Mouse (Mus musculus) retina, adult 2 months (tissue): ENCODE measurements around the gene Bzw1.
A peak's percentile ranks its signal among the peaks of the same experiment; 100 is the strongest.

Source experiments
- DNase-seq: peaks from one replicate; pipeline ENCODE4 v3.0.0-alpha.2; 2012; ENCODE audit warnings: low read depth, low spot score

The Bzw1 gene

DNA sequence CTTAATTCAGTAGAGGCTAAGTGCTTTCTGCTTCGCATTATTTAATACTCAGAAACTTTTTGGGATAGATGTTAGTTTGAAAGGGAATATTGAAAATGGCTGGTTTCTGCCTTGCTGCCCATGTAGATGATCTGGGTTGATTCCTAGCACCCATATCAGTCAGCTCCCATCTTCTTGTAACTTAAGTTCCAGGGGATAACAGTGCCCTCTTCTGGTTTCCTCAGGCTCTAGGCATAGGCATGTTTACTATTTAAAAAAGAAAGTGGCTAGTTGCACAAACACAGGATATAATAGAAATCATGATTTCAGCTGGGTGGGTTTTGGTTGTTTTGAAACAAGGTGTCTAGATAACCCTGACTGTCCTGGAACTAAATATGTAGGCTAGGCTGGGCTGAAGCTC, 3.5 kb downstream of the Bzw1 start:
- no peak for DNase-seq

DNA sequence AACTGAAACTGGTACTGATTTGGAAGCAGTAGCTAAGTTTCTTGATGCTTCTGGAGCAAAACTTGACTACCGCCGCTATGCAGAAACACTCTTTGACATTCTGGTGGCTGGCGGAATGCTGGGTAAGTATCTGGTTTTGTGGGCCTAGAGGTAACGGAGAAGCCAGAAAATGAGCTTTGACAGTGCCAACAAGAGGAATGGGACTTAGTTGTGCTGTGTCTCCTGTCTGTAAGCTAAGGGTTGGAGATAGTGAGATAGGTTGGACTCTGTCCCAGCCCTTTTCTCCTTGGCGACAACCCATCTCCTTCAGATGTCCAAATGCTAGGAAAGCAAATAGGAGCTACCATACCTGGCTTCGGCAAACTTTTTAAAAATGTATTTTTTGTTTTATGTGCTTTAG, 5.0 kb downstream of the Bzw1 start:
- no peak for DNase-seq

DNA sequence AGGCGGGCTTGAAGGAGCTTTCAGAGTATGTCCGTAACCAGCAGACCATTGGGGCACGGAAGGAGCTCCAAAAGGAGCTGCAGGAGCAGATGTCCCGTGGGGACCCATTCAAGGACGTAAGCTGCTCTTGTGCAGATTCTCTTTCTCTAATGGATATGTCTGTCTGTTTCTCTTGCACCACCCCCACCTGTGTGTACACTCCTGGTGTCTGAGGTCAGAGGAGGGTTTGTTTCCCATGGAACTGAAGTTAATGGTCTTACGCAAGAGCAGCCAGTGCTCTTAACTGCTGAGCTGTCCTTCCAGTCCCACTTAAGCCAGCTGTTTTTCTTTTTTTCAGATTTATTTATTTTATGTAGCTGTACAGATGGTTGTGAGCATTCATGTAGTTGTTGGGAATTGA, 8.7 kb downstream of the Bzw1 start:
- no peak for DNase-seq

DNA sequence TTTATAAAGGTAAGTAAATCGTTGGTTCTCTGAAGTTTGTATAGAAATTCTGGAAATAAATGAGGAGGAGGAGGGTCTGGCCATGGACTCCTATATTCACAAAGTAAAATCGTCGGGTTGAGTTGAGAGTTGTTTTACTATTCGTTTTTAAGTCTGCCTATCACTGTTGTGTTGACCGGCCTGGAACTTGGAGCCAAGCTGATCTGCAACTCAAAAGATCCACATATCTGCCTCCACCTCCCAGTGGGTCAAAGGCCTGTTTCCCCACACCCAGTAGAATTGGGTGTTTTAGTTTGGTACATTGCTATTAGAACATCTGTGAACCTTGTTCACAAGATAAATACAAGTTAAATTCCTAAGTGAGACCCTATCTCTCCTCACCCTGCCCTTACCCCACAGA, 11.0 kb downstream of the Bzw1 start:
- DNase-seq = no peak

DNA sequence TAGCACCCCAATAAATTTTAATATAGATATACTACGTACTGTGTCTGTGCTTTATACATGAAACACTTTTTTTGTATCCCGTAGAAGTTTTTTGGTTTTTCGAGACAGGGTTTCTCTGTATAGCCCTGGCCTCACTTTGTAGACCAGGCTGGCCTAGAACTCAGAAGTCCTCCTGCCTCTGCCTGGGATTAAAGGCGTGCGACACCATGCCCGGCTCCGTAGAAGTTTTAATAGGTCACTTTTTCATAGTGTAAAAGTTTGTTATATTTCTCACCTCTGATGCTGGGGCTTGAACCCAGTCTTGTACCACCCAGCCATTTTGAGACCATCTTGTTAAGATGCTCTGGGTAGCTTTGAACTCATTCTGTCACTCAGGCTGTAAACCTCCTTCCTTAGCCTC, 14.6 kb downstream of the Bzw1 start:
- DNase-seq = no peak

DNA sequence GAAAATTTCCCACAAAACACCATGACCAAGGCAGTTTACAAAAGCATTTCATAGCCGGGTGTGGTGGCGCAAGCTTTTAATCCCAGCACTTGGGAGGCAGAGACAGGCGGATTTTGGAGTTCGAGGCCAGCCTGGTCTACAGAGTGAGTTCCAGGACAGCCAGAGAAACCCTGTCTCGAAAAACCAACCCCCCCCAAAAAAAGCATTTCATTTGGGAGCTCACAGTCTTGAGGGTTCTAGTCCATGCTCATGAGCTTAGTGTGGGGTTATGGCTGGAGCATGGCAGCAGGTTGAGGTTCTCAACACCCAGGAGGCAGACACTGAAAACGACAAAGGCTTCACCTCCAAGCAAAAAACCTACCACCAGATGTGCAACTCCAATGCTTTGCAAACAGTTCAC, 15.4 kb downstream of the Bzw1 start:
- no peak for DNase-seq

DNA sequence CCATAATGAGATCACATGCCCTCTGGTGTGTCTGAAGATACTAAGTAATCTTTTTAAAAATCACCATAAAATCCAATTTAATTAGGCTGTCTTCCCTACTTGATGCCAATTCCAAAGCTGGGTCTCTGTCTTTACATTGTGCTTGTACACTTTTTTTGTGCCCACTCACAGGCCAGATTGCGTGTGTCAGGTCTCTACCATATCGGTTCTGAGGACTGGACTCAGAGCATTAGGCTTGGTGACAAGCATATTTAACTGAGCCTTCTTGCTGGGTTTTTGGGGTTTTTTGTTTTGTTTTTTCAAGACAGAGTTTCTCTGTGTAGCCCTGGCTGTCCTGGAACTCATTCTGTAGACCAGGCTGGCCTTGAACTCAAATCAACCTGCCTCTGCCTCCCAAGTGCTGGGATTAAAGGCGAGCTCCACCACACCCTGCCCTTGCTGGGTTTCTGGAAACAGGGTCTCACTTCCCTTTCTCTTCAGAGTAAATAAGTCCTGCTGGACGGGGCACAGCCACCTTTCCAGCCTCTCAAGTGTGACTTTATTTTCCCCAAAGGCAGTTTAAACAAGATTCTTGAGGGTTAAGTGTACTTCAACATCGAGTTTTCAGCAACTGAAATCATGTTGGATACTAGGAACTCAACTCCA, 17.0 kb downstream of the Bzw1 start:
- DNase-seq = no peak

DNA sequence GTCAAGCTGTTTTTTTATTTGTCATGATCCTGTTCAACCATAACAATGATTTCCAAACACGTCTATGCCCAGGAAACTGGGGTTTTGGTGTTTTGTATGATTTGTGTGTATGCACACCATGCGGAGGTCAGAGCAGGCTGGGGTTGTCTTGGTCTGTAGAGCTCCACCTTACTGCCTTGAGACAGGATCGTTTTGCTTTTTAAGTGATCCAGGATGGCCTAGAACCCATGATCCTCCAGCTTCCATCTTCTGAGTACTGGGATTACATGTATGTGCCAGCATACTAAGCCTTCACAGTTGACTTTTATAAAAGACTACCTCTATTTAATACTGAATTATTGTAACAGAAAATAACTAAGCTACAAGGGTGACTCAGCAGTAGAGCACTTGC, 17.5 kb downstream of the Bzw1 start:
- DNase-seq = no peak

DNA sequence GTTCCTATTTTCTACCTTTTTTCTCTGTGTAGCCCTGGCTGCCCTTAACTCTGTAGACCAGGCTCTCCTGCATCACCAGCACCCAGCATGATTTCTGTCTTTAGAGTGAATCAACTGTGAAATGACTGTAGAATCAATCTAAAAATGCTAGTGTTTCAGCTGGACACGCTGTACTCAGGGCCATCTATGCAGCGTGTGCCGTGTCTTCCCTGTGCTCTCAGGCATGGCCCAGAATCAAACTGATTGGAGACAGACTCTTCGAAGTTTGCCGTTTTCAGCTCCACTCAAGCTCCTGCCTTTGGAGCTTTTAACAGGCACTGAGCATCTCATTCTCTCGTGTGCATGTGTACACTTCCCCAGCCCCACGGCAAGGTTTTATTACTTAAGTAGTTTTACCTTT, 18.1 kb downstream of the Bzw1 start:
- no peak for DNase-seq

DNA sequence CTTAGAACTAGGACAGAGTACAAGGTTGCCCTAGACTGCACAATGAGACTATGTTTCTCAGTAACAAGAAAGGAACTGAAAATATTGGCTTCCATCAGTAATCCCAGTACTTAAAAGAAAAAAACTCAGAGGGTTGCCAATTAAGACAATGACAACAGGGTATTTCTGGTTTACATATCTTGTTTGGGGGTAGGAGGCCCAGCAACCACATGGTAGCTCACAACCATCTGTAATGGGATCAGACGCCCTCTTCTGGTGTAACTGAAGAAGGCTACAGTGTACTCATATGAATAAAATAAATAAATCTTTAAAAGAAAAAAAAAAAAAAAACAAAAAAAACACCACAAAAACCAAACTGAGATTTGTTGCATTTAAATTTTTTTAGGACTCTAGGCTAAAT, 22.7 kb downstream of the Bzw1 start:
- DNase-seq = no peak

DNA sequence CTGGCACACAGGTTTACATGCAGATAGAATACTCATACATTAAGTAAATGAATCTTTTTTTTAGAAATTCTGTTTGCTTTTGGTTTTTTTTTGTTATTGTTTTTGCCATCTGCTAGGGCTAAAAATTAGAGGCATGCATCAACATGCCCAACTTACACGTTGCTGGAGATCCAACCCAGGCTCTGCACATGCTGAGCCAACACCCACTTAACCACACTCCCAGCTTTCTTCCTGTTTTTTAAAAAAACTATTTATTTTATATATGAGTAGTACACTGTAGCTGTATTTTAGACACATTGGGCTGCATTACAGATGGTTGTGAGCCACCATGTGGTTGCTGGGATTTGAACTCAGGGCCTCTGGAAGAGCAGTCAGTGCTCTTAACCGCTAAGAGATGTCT, 23.4 kb downstream of the Bzw1 start:
- no peak for DNase-seq

DNA sequence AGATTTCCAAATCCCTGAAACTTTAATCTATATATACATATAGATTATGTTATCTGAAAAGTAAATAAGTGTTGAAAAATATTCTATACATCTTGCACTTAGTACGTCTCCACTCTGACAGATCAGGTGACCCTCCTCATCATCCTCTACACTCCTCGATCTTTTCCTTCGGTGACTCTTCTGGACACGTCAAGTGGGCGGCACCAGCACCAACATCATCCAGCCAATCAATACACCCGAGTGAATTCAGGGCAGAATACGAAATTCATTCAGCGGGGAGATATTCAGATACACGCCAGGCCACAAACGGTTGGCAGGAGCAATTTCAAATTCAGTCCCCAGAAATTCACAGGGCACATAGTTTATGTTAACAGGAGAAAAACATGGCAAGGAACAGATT, 27.3 kb downstream of the Bzw1 start:
- no peak for DNase-seq

DNA sequence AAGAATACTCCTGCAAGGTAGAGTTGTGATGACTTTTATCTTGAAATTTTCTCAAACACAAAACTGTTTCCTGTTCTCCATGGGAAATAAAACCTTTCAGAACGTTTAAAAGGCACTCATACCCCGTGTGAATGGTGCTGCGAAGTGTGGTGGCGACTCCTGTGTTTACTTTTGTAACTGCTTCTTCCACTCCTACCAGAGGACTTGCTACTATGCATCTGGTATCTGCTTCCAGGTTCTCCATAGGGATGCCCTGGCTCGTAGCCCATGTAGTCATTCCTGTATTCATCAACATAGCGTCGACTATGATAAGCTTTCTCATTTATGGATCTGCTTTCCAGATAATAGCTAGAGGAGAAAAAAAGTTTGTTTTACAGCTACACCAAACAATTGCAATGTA, 28.3 kb downstream of the Bzw1 start:
- DNase-seq = no peak

DNA sequence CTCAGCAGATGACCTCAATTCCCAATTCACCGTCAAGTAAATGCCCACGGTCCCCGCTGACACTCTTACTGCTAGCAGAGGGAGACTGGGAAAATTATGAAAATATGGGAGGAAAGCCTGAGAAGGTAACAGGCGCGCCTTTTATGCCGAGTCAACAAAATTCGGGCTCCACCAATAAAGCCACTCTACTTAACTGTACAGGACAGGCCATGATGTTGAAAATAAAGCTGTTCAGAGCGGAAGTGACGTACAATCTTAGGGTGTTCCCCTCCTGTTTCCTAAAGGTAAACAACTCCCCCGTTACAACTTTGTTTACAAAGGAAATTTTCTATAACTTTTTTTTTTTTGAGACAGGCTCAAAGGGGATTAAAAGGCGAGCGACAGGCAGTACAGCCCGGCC, 30.2 kb downstream of the Bzw1 start:
- DNase-seq = peak; percentile 56

DNA sequence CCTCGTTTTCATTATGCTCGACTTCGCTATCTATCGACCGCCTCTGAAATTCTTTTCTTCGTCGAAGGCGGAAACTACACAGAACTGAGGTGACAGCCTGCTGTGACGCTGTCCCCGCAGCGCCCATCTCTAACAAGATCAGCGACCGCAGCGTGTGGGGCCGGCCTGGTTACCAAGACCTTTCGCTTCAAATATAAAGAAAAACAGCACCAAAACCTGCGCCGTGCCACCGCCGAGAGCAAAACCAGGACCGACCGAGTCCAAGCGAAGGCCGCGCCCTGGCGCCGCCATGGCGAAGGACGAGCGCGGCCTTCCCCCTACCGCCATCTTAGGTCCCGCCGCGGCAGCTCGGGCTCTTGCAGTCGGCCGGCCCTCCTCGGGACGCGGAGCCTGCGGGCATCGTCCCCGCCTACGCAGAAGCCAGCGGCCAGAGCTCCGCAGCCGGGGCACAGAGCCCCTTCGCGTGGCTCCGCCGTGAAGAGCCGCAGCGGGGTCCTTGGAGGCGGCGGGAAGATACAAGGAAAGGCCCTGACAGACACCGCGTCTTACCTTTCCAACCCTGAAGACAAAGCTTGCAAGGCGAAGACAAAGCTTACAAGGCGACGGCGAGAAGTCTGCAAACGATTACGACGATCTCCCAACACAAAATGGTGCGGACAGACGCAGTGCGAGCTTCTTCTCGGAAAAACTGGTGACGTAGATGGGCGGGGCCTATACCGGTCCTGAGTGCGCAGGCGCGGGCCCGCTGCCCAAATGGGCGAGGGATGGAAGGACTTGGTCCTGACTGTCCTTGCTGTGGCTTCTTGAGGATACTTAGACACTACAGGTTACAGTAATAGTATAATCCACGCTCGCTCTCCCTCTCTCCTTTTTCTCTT, 30.9 kb downstream of the Bzw1 start, which contains the start of gene Clk1:
Gene Clk1 (minus strand): TSS at position 696 of the 878 bp plus-strand sequence.
- DNase-seq = peak; percentile 85

DNA sequence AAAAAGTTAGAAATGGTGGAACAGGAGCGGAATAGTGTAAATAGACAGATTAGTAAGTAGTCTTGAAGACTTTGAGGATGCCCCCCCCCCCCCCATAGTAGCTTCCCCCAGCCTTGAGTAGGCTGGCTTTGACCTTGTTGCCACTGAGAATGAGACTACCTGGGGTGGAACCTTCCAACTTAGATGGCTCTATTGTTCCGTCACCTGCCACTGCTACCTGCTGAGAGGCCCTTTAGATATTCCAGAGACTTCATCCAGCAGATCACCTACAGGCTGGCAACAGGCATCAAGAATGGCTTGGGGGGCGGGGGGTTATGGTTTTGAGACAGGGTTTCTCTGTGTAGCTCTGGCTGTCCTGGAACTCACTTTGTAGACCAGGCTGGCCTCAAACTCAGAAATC, 31.9 kb downstream of the Bzw1 start:
- no peak for DNase-seq

DNA sequence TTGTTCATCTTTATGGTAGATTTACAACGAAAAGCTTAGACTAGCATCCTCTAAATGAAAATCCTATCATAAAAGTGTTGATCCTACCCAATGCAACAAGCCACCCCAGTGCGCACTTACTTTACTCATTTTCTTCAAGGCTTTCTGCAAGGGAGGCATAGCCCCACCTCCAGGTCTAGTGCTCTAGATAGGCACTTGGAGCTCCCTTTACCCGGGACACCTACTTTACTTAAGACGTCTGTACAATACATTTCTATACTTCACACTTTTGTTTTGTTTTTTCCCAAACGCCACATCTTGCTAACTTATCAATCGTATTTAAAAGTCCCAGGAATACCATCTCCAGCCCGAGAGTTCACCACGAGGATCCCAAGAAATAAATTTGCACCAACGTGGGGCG, 52.0 kb downstream of the Bzw1 start:
- no peak for DNase-seq

DNA sequence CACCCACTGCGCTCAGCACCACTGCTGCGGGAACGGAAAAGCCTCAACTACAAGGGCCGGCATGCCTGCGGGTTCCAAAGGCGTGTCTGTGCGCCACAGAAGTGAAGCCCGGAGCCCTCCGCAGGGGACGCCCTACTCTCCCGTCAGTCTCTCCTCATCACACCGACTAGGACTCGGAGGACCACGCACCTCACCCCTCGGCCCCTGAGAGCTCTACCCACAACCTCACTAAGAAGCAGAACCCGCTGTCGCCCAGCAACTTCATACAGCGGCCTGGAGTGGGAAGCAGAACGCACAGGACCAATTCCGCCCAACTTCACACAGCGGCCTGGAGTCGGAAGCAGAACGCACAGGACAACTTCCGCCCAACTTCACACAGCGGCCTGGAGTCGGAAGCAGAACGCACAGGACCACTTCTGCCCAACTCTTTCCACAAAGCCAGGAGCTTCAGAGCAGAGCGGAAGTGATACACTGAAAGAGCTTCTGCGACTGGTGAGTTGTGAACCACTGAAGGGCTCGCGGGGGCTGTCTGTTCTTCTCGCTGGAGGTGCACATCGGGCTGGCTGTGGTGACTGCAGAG, 52.5 kb downstream of the Bzw1 start, which contains the start of the genes Nif3l1 and Ppil3:
Gene Nif3l1 (plus strand): TSS at position 9 of the 580 bp plus-strand sequence.
Gene Ppil3 (minus strand): TSS at position 344 of the 580 bp plus-strand sequence.
- DNase-seq = peak; percentile 72

DNA sequence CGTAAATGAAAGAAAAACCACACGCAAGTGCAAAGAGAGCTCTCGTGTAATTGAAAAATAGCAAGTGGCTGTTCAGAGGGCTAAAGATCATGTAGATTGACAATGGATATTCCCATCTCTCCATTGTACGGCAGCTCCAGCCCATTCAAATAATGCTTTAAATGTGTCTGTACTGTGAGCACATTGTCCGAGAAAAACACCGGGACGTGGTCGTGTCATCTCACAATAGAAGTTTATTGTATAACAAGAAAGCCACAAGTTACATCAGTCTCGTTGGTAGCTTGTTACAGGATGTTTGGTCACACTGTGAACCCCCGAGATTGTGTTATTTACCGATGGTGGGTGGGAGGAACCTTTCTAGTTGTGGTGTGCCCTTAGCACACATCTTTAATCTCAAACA, 53.2 kb downstream of the Bzw1 start:
- no peak for DNase-seq

DNA sequence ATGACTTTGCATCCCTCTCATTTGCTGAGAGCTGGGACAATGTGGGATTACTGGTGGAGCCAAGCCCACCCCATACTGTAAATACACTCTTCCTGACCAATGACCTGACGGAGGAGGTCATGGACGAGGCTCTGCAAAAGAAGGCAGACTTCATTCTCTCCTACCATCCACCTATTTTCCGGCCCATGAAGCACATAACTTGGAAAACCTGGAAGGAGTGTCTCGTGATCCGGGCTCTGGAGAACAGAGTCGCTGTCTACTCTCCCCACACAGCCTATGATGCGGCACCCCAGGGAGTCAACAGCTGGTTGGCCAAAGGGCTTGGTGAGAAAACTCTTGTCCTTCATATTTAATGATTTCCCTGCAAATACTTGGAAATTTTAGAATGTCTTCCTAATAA, 55.1 kb downstream of the Bzw1 start:
- DNase-seq = no peak

DNA sequence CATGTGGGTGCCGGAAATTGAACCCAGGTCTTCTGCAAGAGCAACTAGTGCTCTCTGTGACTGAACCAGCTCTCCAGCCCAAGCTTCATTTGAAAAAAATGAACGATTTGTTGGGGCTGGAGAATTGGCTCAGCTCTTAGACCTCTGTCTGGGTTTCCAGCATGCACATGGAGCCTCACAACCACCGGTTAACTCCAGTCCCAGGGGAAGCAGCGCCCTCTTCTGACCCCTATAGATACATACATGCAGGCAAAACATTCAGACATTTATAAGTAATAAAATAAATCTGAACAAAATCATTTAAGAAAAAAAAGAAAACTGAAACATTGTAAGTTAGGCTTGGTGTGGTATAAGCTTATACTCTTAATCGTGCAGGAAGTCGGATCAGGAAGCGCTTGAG, 55.7 kb downstream of the Bzw1 start:
- no peak for DNase-seq

DNA sequence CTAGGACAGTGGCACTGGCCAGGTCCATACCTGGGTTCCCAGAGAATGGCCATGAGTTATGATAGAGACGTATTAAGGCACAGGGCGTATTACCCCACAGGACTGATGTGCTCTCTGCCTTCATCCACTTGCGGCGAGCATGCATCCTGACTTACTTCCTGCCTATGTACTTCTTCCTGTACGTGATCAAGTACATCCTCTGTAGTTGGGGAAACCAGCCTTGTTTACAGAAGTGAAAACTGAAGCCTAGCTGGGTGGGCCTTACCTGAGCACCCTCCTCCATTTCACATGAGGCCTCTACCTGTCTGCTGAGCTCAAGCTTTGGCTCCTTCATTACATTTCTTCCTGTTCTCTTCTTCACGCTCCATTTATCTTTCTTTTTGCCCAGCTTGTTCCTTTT, 61.6 kb downstream of the Bzw1 start:
- DNase-seq = no peak
